Mouse (Mus musculus): ENCODE measurements around the gene Espn. TPM values are rescaled to one million over a fixed set of nuclear protein-coding genes. Genes with fewer than 3 reads are reported as not detected.

Espn gene
- polyA plus RNA-seq, 1 experiment = 97.9 TPM

- TF ChIP-seq GATA1 (IDR thresholded peaks at IDR 0.05; ENCODE audit: low read length) = no peak
Measured at GRCm38 (mm10) chr4:152107971-152108509, 44.1 kb downstream of the Espn start.

GRCm38 (mm10) chr4:152107493-152107892 is 44.7 kb downstream of the Espn start:
- TF ChIP-seq GATA1 (IDR thresholded peaks at IDR 0.05; ENCODE audit: low read length) = no peak

- TF ChIP-seq GATA1 (IDR thresholded peaks at IDR 0.05; ENCODE audit: low read length) = no peak
Measured at GRCm38 (mm10) chr4:152106746-152107145, 45.4 kb downstream of the Espn start.

- no peak for TF ChIP-seq GATA1 (IDR thresholded peaks at IDR 0.05; ENCODE audit: low read length)
Measured at GRCm38 (mm10) chr4:152103025-152103424, 49.1 kb downstream of the Espn start.

- no peak for TF ChIP-seq GATA1 (IDR thresholded peaks at IDR 0.05; ENCODE audit: low read length)
Measured at GRCm38 (mm10) chr4:152101921-152102320, 50.2 kb downstream of the Espn start.

GRCm38 (mm10) chr4:152101081-152101653 is 51.0 kb downstream of the Espn start:
- TF ChIP-seq GATA1 (IDR thresholded peaks at IDR 0.05; ENCODE audit: low read length) = no peak

- no peak for TF ChIP-seq GATA1 (IDR thresholded peaks at IDR 0.05; ENCODE audit: low read length)
Measured at GRCm38 (mm10) chr4:152100541-152100940, 51.6 kb downstream of the Espn start.

GRCm38 (mm10) chr4:152097911-152098799 is 54.0 kb downstream of the Espn start:
- TF ChIP-seq GATA1 (IDR thresholded peaks at IDR 0.05; ENCODE audit: low read length) = no peak

- TF ChIP-seq GATA1 (IDR thresholded peaks at IDR 0.05; ENCODE audit: low read length) = no peak
Measured at GRCm38 (mm10) chr4:152096927-152097326, 55.2 kb downstream of the Espn start.

- peak; percentile 7 for TF ChIP-seq GATA1 (IDR thresholded peaks at IDR 0.05; ENCODE audit: low read length)
Measured at GRCm38 (mm10) chr4:152095937-152096910, 55.9 kb downstream of the Espn start.

GRCm38 (mm10) chr4:152094233-152094632 is 57.9 kb downstream of the Espn start:
- no peak for TF ChIP-seq GATA1 (IDR thresholded peaks at IDR 0.05; ENCODE audit: low read length)

- TF ChIP-seq GATA1 (IDR thresholded peaks at IDR 0.05; ENCODE audit: low read length) = no peak
Measured at GRCm38 (mm10) chr4:152092751-152093293, 59.3 kb downstream of the Espn start.

GRCm38 (mm10) chr4:152090191-152090590 is 62.0 kb downstream of the Espn start:
- no peak for TF ChIP-seq GATA1 (IDR thresholded peaks at IDR 0.05; ENCODE audit: low read length)

GRCm38 (mm10) chr4:152088556-152089120 is 63.5 kb downstream of the Espn start:
- no peak for TF ChIP-seq GATA1 (IDR thresholded peaks at IDR 0.05; ENCODE audit: low read length)

- TF ChIP-seq GATA1 (IDR thresholded peaks at IDR 0.05; ENCODE audit: low read length) = no peak
Measured at GRCm38 (mm10) chr4:152088133-152088532, 64.0 kb downstream of the Espn start.

Measured in G1E-ER4 (cell line).